Mouse (Mus musculus) forebrain, embryonic 12.5 days (tissue): ENCODE data around the gene Gli3. TPM values are rescaled to one million over a fixed set of nuclear protein-coding genes. Genes with fewer than 3 reads are reported as not detected.

ENCODE experiments used
- ATAC-seq: fragments of 200-750 bp; cut with Nextera tagmentation; 2 replicates; pipeline ENCODE4 v1.8.0; 2017; ENCODE audit warnings: moderate TSS enrichment; ENCODE audit not compliant: low FRiP score
- H3K27ac ChIP-seq: fragments of 300-500 bp; sonication (generic); 2 replicates; pipeline ENCODE4 v1.5.1; 2016; ENCODE audit warnings: mild to moderate bottlenecking
- H3K27me3 ChIP-seq: fragments of 300-500 bp; sonication (generic); 2 replicates; pipeline ENCODE4 v1.6.1; 2016; ENCODE audit warnings: mild to moderate bottlenecking
- H3K36me3 ChIP-seq: fragments of 300-500 bp; sonication (generic); replicated peaks from 2 replicates; pipeline ENCODE4 v1.6.1; 2016; ENCODE audit warnings: mild to moderate bottlenecking
- H3K4me1 ChIP-seq: fragments of 300-500 bp; sonication (generic); 2 replicates; pipeline ENCODE4 v1.6.1; 2016
- H3K4me2 ChIP-seq: fragments of 300-500 bp; sonication (generic); 2 replicates; pipeline ENCODE4 v1.6.1; 2016; ENCODE audit warnings: mild to moderate bottlenecking, moderate library complexity
- H3K4me3 ChIP-seq: fragments of 300-500 bp; sonication (generic); replicated peaks from 2 replicates; pipeline ENCODE4 v1.5.1; 2016; ENCODE audit warnings: mild to moderate bottlenecking
- H3K9ac ChIP-seq: fragments of 300-500 bp; sonication (generic); 2 replicates; pipeline ENCODE4 v1.6.1; 2016; ENCODE audit warnings: mild to moderate bottlenecking
- H3K9me3 ChIP-seq: fragments of 300-500 bp; sonication (generic); 2 replicates; pipeline ENCODE4 v1.6.1; 2016
- WGBS: fragments of 180-500 bp; shearing (Covaris S2); methylation state at CpG from one replicate; pipeline ENCODE4 v1.1.7; 2016; 5-methylcytosine and 5-hydroxymethylcytosine counted together
- polyA plus RNA-seq: library from polyadenylated mRNA; unstranded; fragments of >200 nt; fragmentation: Nextera tagmentation; extraction: Ambion mirVana; gene quantifications from 2 replicates; pipeline ENCODE4 v1.2.1, GENCODE M21; 2016

Gli3 gene
- polyA plus RNA-seq, 1 experiment from 2014 or later = 48.2 TPM

DNA sequence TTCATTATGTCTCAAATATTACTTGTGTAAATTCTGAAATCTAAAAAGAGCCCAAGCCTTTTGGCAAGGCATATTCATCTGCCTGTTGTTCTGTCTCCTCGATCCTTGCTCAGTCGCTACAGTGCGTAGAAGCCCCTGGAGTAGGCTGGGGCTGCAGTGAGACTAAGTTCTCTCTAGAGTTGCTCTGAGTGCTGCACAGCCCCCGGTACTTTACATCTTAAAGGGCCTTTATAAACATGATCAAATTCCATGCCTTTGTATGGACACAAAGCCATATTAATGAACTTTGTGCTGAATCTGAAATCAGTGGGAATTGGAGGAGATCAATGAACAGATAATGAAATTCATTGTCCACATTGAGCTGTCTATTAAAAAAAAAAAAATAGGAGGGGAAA lies 251.3 kb downstream of the Gli3 start:
- H3K27ac ChIP-seq = peak overlapping the region; percentile 57

DNA sequence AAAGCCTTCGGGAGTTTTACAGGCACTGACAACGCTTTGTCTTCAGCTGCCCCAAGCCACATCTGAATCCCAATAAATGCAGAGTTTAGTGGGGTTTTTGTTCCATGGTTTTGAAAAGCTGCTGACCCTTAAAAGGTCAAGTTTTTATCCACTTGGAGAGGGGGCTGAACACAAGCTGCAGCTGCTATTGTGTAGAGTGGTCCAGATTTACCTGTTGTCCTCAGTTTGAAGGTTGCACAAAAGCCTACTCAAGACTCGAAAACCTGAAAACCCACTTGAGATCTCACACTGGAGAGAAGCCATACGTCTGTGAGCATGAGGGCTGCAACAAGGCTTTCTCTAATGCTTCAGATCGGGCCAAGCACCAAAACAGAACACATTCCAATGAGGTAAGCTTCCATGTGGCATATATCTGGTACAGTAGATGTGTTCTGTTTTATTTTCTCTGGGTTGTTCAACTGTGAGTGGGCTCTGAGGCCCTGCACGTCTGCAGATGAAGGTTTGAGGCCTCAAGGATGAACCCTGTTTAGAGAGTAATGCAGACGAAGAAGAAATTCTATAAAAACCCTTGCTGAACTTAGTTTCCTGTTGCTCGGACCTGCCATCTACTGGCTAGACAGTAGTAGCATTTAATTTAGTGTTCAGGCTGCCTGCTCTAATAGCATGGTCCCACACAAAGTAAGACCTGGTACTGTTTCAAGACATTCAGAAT lies 251.8 kb downstream of the Gli3 start:
- Histone ChIP-seq H3K27ac (peak overlapping the region; percentile 57), H3K36me3 (peaks cover 22% of the 10 kb centered on the region), H3K9me3 (no peaks in the 10 kb centered on the region), H3K27me3 (0 out of 2 replicates have a peak, but pooled peaks cover 7% of the 10 kb centered on the region), H3K9ac (no peak overlapping the region), H3K4me1 (peaks cover 32% of the 10 kb centered on the region), H3K4me3 (no peak overlapping the region), H3K4me2 (no peak overlapping the region)
- ATAC-seq = peak; percentile 82
- WGBS = 9% methylated on average over 8 of the region's 8 CpGs

More for the DNA sequence above, 251.3 kb downstream of the Gli3 start:
- peaks cover 22% of the 10 kb centered on the region for H3K36me3 ChIP-seq
- no peak overlapping the region for H3K9ac ChIP-seq
- no peak overlapping the region for H3K4me2 ChIP-seq
- peaks cover 36% of the 10 kb centered on the region for H3K4me1 ChIP-seq
- ATAC-seq = peak; percentile 71
- 17% methylated on average over 4 of the region's 4 CpGs for WGBS
- H3K4me3 ChIP-seq = no peak overlapping the region
- H3K9me3 ChIP-seq = no peaks in the 10 kb centered on the region
- H3K27me3 ChIP-seq = 0 out of 2 replicates have a peak, but pooled peaks cover 7% of the 10 kb centered on the region

DNA sequence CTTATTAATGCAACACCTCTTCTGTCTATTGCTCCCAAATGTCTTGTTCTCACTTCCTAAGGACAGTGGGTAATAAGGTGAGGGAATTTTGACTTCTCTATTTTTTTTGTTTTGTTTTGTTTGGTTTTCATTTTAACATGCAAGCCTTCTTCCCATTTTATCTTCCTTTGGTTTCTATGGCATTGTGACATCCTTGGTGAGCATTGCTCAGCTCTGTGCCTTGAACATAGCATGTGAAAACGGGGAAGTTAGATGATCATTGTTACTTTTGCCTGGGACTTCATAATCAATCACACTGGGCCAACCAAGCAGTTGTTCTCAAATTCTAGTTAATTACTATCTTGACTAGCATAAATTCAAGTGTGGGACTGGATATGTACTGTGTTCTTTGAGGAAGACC lies 258.4 kb downstream of the Gli3 start:
- no peak overlapping the region for H3K27ac ChIP-seq
- no peak overlapping the region for H3K4me2 ChIP-seq
- no peak overlapping the region for H3K9ac ChIP-seq
- WGBS = 91% methylated on average over 1 of the region's 1 CpGs
- H3K4me3 ChIP-seq = no peak overlapping the region
- H3K36me3 ChIP-seq = peaks cover 66% of the 10 kb centered on the region
- H3K27me3 ChIP-seq = 0 out of 2 replicates have a peak, but pooled peaks cover 3% of the 10 kb centered on the region
- H3K4me1 ChIP-seq = no peaks in the 10 kb centered on the region
- H3K9me3 ChIP-seq = no peaks in the 10 kb centered on the region
- ATAC-seq = no peak

DNA sequence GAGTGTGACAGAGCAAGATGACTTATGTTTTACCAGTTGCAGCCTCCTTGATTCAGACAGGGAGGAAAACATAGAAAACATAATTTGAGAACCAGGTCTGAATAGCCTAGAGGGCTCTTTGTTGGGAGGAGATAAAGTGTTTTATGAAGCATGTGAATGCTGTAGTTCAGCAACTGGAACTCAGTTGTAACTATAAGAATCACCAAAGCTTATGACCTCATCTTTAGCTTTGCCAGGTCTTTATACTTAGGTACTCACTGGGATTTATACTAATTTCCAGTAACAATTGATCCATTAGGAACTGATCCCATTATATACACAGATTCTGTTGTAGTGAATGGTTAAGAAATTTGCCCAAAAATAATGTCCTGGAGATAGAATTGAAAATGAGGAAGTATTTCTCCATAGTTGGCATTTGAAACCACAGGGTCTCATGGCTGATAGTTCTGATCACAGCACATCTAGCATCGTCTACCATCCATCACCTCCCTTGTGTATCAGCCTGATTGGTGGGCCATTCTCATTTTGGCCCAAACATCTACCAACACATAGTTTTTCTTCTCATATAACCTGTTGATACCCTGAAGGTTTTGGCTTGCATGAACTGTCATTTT lies 259.8 kb downstream of the Gli3 start:
- no peak; the same call in 1 of the 2 replicates for ATAC-seq
- peaks cover 67% of the 10 kb centered on the region for H3K36me3 ChIP-seq
- no peak overlapping the region for H3K4me3 ChIP-seq
- H3K4me1 ChIP-seq = no peaks in the 10 kb centered on the region
- H3K27me3 ChIP-seq = no peaks in the 10 kb centered on the region
- H3K9me3 ChIP-seq = no peaks in the 10 kb centered on the region
- no peak overlapping the region for H3K4me2 ChIP-seq
- WGBS = 81% methylated on average over 1 of the region's 1 CpGs
- H3K27ac ChIP-seq = no peak overlapping the region; the same call in 1 of the 2 replicates
- H3K9ac ChIP-seq = no peak overlapping the region

DNA sequence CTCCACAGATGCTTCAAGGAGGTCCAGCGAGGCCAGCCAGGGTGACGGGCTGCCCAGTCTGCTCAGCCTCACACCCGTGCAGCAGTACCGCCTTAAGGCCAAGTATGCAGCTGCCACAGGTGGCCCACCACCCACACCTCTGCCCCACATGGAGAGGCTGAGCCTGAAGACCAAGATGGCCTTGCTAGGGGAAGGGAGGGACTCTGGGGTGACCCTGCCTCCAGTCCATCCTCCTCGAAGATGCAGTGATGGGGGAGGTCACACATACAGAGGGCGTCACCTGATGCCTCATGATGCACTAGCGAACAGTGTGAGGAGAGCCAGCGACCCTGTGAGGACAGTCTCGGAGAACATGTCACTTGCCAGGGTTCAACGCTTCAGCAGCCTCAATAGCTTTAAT lies 261.7 kb downstream of the Gli3 start:
- WGBS = 95% methylated on average over 10 of the region's 10 CpGs
- Histone ChIP-seq H3K36me3 (peaks cover 79% of the 10 kb centered on the region), H3K9me3 (no peaks in the 10 kb centered on the region), H3K9ac (no peak overlapping the region), H3K4me2 (no peak overlapping the region), H3K4me3 (no peak overlapping the region), H3K27ac (no peak overlapping the region), H3K4me1 (no peaks in the 10 kb centered on the region), H3K27me3 (no peaks in the 10 kb centered on the region)
- no peak; the same call in 1 of the 2 replicates for ATAC-seq

DNA sequence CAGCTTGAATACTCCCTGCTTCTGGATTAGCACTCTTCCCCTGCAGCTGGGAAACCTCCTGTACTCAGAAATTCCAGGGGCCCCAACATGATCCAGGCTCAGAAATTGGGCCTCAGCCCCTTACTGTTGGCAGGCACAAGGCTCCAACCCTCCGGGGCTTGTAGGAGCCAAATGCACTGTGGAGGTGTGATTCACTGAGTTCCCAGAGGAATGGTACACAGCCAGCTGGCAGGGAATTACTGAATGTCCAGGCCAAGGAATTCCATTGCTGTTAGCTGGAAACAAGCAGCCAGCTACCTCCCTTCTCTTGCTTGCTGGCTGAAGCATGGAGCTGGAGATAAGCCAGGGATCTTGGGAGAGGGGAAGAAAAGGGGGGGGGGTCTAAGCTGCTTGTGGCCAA lies 278.7 kb downstream of the Gli3 start:
- Histone ChIP-seq H3K9ac (no peak overlapping the region), H3K9me3 (0 out of 2 replicates have a peak, but pooled peaks cover 4% of the 10 kb centered on the region), H3K36me3 (no peaks in the 10 kb centered on the region), H3K4me2 (no peak overlapping the region), H3K4me3 (no peak overlapping the region), H3K27me3 (no peaks in the 10 kb centered on the region), H3K27ac (0 out of 2 replicates have a peak overlapping the region, but pooled peaks have one; percentile 25), H3K4me1 (peaks cover 6% of the 10 kb centered on the region; the same call in 1 of the 2 replicates)
- peak; percentile 41; the same call in 1 of the 2 replicates for ATAC-seq
- WGBS = 73% methylated on average over 1 of the region's 1 CpGs

- H3K4me2 ChIP-seq = no peak overlapping the region
- H3K36me3 ChIP-seq = no peaks in the 10 kb centered on the region
- no peaks in the 10 kb centered on the region for H3K27me3 ChIP-seq
- 0 out of 2 replicates have a peak, but pooled peaks cover 4% of the 10 kb centered on the region for H3K9me3 ChIP-seq
- H3K9ac ChIP-seq = no peak overlapping the region
- ATAC-seq = no peak
- no peak overlapping the region for H3K27ac ChIP-seq
- H3K4me3 ChIP-seq = no peak overlapping the region
- WGBS = 96% methylated on average over 3 of the region's 3 CpGs
- H3K4me1 ChIP-seq = peaks cover 6% of the 10 kb centered on the region; the same call in 1 of the 2 replicates
Measured at GRCm38 (mm10) chr13:15742308-15742707, 279.3 kb downstream of the Gli3 start.

DNA sequence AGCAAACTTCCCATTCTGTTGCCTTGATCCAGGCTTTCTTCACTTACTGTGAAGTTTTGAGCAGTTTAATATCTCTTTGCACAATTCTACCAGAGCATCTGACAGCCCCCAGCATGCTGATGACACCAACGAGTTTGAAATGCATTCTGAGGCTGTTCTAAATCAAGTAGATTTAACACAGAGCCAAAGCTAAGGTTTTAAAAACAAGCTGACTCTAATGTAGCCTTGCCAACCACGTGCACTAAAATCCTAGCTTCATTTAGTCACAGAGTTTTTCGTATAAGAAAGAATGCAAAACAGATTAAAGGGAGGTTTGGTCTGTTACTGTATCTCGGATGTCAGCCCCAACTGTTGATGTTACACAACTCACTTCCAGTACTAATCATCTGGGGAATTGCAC lies 279.7 kb downstream of the Gli3 start:
- peaks cover 6% of the 10 kb centered on the region; the same call in 1 of the 2 replicates for H3K4me1 ChIP-seq
- H3K27me3 ChIP-seq = no peaks in the 10 kb centered on the region
- no peak overlapping the region for H3K4me3 ChIP-seq
- ATAC-seq = no peak
- WGBS = 78% methylated on average over 4 of the region's 4 CpGs
- H3K27ac ChIP-seq = no peak overlapping the region
- H3K9ac ChIP-seq = no peak overlapping the region
- H3K9me3 ChIP-seq = 0 out of 2 replicates have a peak, but pooled peaks cover 4% of the 10 kb centered on the region
- H3K36me3 ChIP-seq = no peaks in the 10 kb centered on the region
- H3K4me2 ChIP-seq = no peak overlapping the region

DNA sequence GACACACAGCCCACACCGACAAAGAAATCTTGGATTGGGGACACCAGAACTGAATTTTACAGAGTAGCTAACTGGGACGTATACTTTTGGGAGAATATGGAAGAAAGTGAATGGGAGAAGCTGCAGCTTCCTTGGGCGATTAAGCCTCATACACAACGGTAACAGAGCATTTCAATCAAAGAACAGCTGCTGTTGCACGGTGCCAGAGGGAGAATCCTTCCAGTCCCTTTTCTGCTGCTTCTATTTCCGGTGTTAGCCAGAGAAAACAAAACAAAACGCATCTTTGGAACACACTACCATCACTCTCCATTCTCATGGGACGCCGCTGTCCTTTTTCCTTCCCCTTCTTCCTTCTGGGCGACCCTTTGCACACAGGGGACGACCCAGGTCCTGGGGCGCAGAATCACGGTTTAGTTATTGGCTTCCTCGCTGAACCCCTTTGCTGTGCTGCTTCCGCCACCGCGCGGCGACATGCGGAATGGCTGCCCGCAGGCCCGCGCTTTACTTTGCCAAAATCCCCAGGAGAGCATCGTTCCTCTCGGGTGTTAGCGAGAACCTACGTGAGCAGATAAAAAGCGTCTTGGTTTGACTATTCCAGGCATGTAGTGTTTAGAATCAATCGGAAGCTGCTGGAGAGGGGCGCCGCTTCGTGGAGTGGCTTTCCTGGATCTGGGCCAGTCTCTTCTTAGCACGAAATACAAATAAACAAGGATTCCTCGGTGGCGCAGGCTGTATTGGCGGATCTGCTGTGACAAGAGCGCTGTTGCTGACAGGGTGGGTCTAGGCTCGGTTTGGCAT lies 296.0 kb downstream of the Gli3 start:
- H3K9ac ChIP-seq = peak overlapping the region; percentile 44
- 4% methylated on average over 38 of the region's 38 CpGs for WGBS
- no peaks in the 10 kb centered on the region for H3K36me3 ChIP-seq
- peak overlapping the region; percentile 38 for H3K4me3 ChIP-seq
- H3K4me2 ChIP-seq = peak overlapping the region; percentile 55
- H3K9me3 ChIP-seq = no peaks in the 10 kb centered on the region
- ATAC-seq = peak; percentile 89
- peaks cover 15% of the 10 kb centered on the region for H3K4me1 ChIP-seq
- H3K27me3 ChIP-seq = 0 out of 2 replicates have a peak, but pooled peaks cover 4% of the 10 kb centered on the region
- H3K27ac ChIP-seq = peak overlapping the region; percentile 73

DNA sequence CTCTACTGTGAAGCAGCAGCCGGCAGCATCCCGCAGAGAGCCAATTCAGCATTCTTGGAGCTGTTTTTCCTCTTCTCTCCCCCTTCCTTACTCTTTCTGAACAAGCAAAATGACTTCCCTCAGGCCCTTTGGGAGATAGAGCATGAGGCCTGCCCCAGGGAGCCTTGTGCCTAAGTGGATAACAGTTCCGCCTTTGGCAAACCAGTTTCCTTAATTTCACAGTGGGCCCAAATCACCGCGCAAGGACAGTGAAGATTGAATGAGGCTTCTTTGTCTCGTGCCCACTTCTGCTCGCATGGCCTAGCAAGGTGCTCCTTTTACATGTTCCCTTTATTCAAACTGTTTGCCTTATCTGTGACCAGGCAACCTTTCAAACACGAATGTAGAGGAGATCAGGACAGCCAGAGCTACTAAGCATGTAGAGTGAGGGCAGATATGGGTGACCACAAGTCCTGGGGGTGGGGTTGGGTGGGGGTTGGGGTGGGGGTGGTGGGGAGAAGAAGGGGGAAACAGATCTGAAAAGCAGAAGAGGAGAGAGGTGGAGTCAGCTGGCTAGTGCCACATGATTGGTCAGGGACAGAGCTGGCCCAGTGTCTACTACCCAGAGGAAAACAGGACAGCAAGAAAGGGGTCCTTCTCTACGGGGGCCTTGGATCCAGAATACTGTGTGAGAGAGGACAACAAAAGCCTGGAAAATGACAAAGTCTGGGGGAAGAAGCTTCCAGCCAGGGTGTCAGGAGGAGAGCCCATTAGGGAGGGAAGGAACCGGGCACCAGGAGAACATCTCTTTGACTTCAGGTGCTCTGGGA lies 296.8 kb downstream of the Gli3 start:
- peak overlapping the region; percentile 73 for H3K27ac ChIP-seq
- peak overlapping the region; percentile 38 for H3K4me3 ChIP-seq
- H3K36me3 ChIP-seq = no peaks in the 10 kb centered on the region
- 18% methylated on average over 10 of the region's 10 CpGs for WGBS
- 0 out of 2 replicates have a peak, but pooled peaks cover 4% of the 10 kb centered on the region for H3K27me3 ChIP-seq
- H3K4me1 ChIP-seq = peaks cover 15% of the 10 kb centered on the region
- peak overlapping the region; percentile 55 for H3K4me2 ChIP-seq
- H3K9ac ChIP-seq = peak overlapping the region; percentile 44
- no peaks in the 10 kb centered on the region for H3K9me3 ChIP-seq
- ATAC-seq = peak; percentile 61

- Histone ChIP-seq H3K36me3 (no peaks in the 10 kb centered on the region), H3K9ac (no peak overlapping the region), H3K4me2 (no peak overlapping the region), H3K4me1 (peaks cover 15% of the 10 kb centered on the region), H3K9me3 (no peaks in the 10 kb centered on the region), H3K27me3 (0 out of 2 replicates have a peak, but pooled peaks cover 4% of the 10 kb centered on the region), H3K4me3 (no peak overlapping the region), H3K27ac (no peak overlapping the region)
- no peak for ATAC-seq
- 85% methylated on average over 4 of the region's 4 CpGs for WGBS
Measured at GRCm38 (mm10) chr13:15762291-15762690, 299.3 kb downstream of the Gli3 start.
